Mouse (Mus musculus): Measurements from ENCODE around the gene Krt13. TPM values are rescaled to one million over a fixed set of nuclear protein-coding genes. Genes with fewer than 3 reads are reported as not detected.

The Krt13 gene
- polyA plus RNA-seq (2021; fragmentation: Nextera tagmentation) = not detected in 2 replicates
- long read RNA-seq, experiment 1 = 0 reads
- long read RNA-seq, experiment 2 = 0 reads

GRCm38 (mm10) chr11:100121466-100121865 is at the start of gene Krt13:
TSS of gene Krt13 (minus strand) at chr11:100121566.

GRCm38 (mm10) chr11:100148615-100149330 is 27.4 kb upstream of the Krt13 start, which contains the start of gene Krt19:
TSS of gene Krt19 (minus strand) at chr11:100148665.

GRCm38 (mm10) chr11:100135731-100136130 is 14.4 kb upstream of the Krt13 start, which contains the start of gene Krt15:
TSS of gene Krt15 (minus strand) at chr11:100135928.

DNA sequence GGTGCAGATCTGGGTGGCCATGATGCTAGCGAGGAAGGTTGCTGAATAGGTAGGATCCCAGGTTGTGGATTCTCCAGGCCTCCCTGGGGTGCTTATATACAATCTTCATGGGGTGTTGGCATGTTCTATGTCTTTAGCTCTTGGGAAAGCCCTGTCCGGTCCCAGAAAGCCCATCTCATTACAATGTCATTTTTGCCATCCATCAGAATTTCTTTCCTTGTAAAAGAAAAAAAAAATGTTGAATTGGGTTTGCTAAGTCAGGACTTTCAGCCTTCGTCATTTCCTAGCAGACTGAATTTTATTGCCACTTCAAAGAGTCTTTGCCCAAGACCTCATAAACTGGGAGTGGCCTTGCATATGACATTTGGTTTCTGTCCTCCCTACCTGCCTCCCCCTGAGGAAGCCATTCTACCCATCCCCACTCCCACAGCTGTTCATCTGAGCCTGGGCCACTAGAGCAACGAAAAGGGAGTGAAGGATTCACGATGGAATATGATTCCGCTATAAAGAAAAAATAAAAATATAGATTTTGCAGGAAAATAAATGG is 15.7 kb downstream of the Krt13 start, which contains the start of gene Krt36:
Gene Krt36 (minus strand): TSS at position 51 of the 547 bp plus-strand sequence.

DNA sequence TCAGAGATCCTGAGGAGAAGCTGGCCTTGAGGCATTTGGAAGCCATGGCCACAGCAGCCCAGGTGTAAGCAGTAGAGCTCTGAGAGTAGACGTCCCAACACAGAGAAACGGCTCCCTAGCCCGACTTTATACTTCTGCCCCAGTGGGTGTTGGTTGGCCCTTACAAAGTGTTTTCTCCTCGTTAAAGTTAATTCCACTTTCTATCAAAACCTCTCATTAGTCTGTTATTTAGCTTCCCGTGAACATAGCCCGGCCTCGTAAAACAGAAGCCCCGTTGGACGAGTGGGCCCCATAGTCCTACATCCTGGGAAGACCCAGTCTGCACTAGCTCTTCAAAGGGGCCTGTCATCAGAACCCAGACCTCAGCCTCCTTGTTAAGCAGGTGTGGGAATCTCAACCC is 25.2 kb downstream of the Krt13 start, which contains the start of gene Krt35:
Gene Krt35 (minus strand): TSS at position 101 of the 400 bp plus-strand sequence.

DNA sequence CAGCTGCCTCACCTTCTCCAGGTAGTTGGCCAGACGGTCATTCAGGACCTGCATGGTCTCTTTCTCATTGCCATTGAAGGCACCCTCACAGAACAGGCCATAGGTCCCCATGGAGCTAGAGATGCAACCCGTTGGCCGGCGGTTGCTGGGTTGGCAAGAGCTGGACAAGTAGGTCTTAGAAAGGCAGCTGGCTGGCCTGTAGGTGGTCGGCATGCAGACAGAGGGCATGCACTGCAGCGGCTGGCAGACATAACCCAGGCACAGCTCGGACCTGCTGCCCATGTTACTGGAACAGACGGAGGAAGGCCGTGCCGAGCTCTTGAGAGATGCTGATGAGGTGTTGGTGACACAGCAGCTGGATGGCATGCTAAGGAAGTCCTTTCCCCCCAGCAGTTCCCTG is 33.5 kb downstream of the Krt13 start, which contains the start of gene Krt32:
Gene Krt32 (minus strand): TSS at position 366 of the 400 bp plus-strand sequence.

Other genes starting within 250 kb of the Krt13 start
- not detected in 2 replicates for gene Krtap9-1, start 248.2 kb downstream of the Krt13 start, polyA plus RNA-seq (2021; fragmentation: Nextera tagmentation)
- gene Gm11567, start 242.4 kb downstream of the Krt13 start, polyA plus RNA-seq (2021; fragmentation: Nextera tagmentation) = not detected in 2 replicates
- not detected in 2 replicates for gene Krtap31-1, start 213.6 kb downstream of the Krt13 start, polyA plus RNA-seq (2021; fragmentation: Nextera tagmentation)
- not detected in 2 replicates for gene Gm11565, start 206.8 kb downstream of the Krt13 start, polyA plus RNA-seq (2021; fragmentation: Nextera tagmentation)
- not detected in 2 replicates for gene Krtap31-2, start 185.3 kb downstream of the Krt13 start, polyA plus RNA-seq (2021; fragmentation: Nextera tagmentation)
- gene Krtap9-5, start 173.1 kb downstream of the Krt13 start, polyA plus RNA-seq (2021; fragmentation: Nextera tagmentation) = not detected in 2 replicates
- gene Krtap29-1, start 142.5 kb downstream of the Krt13 start, polyA plus RNA-seq (2021; fragmentation: Nextera tagmentation) = not detected in 2 replicates
- not detected in 2 replicates for gene Krtap16-1, start 135.0 kb downstream of the Krt13 start, polyA plus RNA-seq (2021; fragmentation: Nextera tagmentation)
- not detected in 2 replicates for gene Krtap17-1, start 127.6 kb downstream of the Krt13 start, polyA plus RNA-seq (2021; fragmentation: Nextera tagmentation)
- gene Krt33a, start 105.4 kb downstream of the Krt13 start, polyA plus RNA-seq (2021; fragmentation: Nextera tagmentation) = not detected in 2 replicates
- gene Krt33b, start 91.7 kb downstream of the Krt13 start, polyA plus RNA-seq (2021; fragmentation: Nextera tagmentation) = not detected in 2 replicates
- not detected in 2 replicates for gene Krt34, start 80.0 kb downstream of the Krt13 start, polyA plus RNA-seq (2021; fragmentation: Nextera tagmentation)
- not detected in 2 replicates for gene Krt31, start 71.0 kb downstream of the Krt13 start, polyA plus RNA-seq (2021; fragmentation: Nextera tagmentation)
- gene Krt32, start 33.3 kb downstream of the Krt13 start, polyA plus RNA-seq (2021; fragmentation: Nextera tagmentation) = not detected in 2 replicates
- not detected in 2 replicates for gene Krt35, start 25.3 kb downstream of the Krt13 start, polyA plus RNA-seq (2021; fragmentation: Nextera tagmentation)
- gene Krt36, start 15.9 kb downstream of the Krt13 start, polyA plus RNA-seq (2021; fragmentation: Nextera tagmentation) = not detected in 2 replicates
- 3.1 and 4.5 TPM in 2 replicates for gene Krt15, start 14.4 kb upstream of the Krt13 start, polyA plus RNA-seq (2021; fragmentation: Nextera tagmentation)
- 0.36 TPM in 1 of 2 replicates, not detected in the other for gene Krt19, start 27.1 kb upstream of the Krt13 start, polyA plus RNA-seq (2021; fragmentation: Nextera tagmentation)
- gene Krt9, start 71.7 kb upstream of the Krt13 start, polyA plus RNA-seq (2021; fragmentation: Nextera tagmentation) = 0.33 and 0.45 TPM in 2 replicates
- gene Krt14, start 86.0 kb upstream of the Krt13 start, polyA plus RNA-seq (2021; fragmentation: Nextera tagmentation) = 0.13 TPM in 1 of 2 replicates, not detected in the other
- gene Krt16, start 127.3 kb upstream of the Krt13 start, polyA plus RNA-seq (2021; fragmentation: Nextera tagmentation) = not detected in 2 replicates
- 0.15 and 0.26 TPM in 2 replicates for gene Krt17, start 139.5 kb upstream of the Krt13 start, polyA plus RNA-seq (2021; fragmentation: Nextera tagmentation)
- 0.13 TPM in 1 of 2 replicates, not detected in the other for gene Krt42, start 148.3 kb upstream of the Krt13 start, polyA plus RNA-seq (2021; fragmentation: Nextera tagmentation)
- 517 and 668 TPM in 2 replicates for gene Eif1, start 198.3 kb upstream of the Krt13 start, polyA plus RNA-seq (2021; fragmentation: Nextera tagmentation)
- gene Gast, start 212.8 kb upstream of the Krt13 start, polyA plus RNA-seq (2021; fragmentation: Nextera tagmentation) = 0.40 TPM in 1 of 2 replicates, not detected in the other
- gene Hap1, start 234.6 kb upstream of the Krt13 start, polyA plus RNA-seq (2021; fragmentation: Nextera tagmentation) = 27.8 and 29.6 TPM in 2 replicates